Comparison of ENCODE assay signal across 23 mouse cellular contexts in genomic region chr5:73419045-73419695, GRCm38 (mm10). TPM values are rescaled to one million over a fixed set of nuclear protein-coding genes. Genes with fewer than 3 reads are reported as not detected.
A peak's percentile ranks its signal among the peaks of the same experiment; 100 is the strongest.
DNase-seq lines count a peak whose midpoint lies in the region; ATAC-seq and TF ChIP-seq lines count a peak whose summit lies in the region.
"Had no signal": no experiment of that assay in that cellular context is flagged by ENCODE, and none has a peak within 500 bp of the region (broad histone marks: within the 10 kb centered on the region; RNA-seq: fewer than 3 reads in every experiment).

No protein-coding gene starts in this region.

- TF ChIP-seq CTCF in kidney, adult 2 months (conservative IDR thresholded peaks at IDR 0.05; ENCODE audit: insufficient read depth, insufficient read length, low read depth, low read length), result no peak

- no peak for TF ChIP-seq POLR2A in kidney, adult 2 months (IDR thresholded peaks at IDR 0.05; ENCODE audit: low read depth, low read length)

- H3K4me3 ChIP-seq in heart, embryonic 16.5 days (ENCODE audit: low read length), result no peak overlapping the region
- no peak overlapping the region for H3K4me3 ChIP-seq in heart, embryonic 12.5 days
- peak overlapping the region in 1 of 2 experiments; percentile 36; a peak in 2 of 4 replicates for H3K4me3 ChIP-seq in ES-E14 (ENCODE audit: insufficient read depth in 1 of 2, low read depth in 1 of 2, low read length in 2 of 2, poor library complexity in 1 of 2, severe bottlenecking in 1 of 2)
- H3K4me3 ChIP-seq in kidney, adult 2 months (ENCODE audit: insufficient read depth, low read depth, low read length), result no peak overlapping the region
- H3K4me3 ChIP-seq: layer of hippocampus, adult 2 months; limb, embryonic 12.5 days; liver, embryonic 15.5 days; stomach, embryonic 15.5 days had no signal

- no peaks in the 10 kb centered on the region for H3K4me1 ChIP-seq in heart, embryonic 16.5 days (ENCODE audit: control insufficient read depth, insufficient read depth, low read length)
- H3K4me1 ChIP-seq in heart, embryonic 12.5 days (replicated peaks), result no peaks in the 10 kb centered on the region
- peaks cover 0 to 2% of the 10 kb centered on the region in 2 experiments; a peak in 1 of 4 replicates for H3K4me1 ChIP-seq in ES-E14 (ENCODE audit: control insufficient read depth in 2 of 2, insufficient read depth in 2 of 2, low read length in 2 of 2, poor library complexity in 1 of 2)
- H3K4me1 ChIP-seq in kidney, adult 2 months (ENCODE audit: control insufficient read depth, insufficient read depth, low read length), result no peaks in the 10 kb centered on the region
- H3K4me1 ChIP-seq: limb, embryonic 12.5 days; liver, embryonic 15.5 days; stomach, embryonic 15.5 days had no signal

- H3K36me3 ChIP-seq in heart, embryonic 16.5 days (ENCODE audit: control insufficient read depth, insufficient read depth), result no peaks in the 10 kb centered on the region
- H3K36me3 ChIP-seq in heart, embryonic 12.5 days, result no peaks in the 10 kb centered on the region
- H3K36me3 ChIP-seq in ES-E14 (ENCODE audit: control insufficient read depth, insufficient read depth, low read length, poor library complexity, severe bottlenecking), result no peaks in the 10 kb centered on the region
- H3K36me3 ChIP-seq in kidney, adult 2 months (ENCODE audit: control insufficient read depth, insufficient read depth, low read length), result no peaks in the 10 kb centered on the region
- H3K36me3 ChIP-seq: limb, embryonic 12.5 days; liver, embryonic 15.5 days; stomach, embryonic 15.5 days had no signal

- in situ Hi-C loops in ES-E14 (cut with MboI; ENCODE audit: low sequenced_read_pairs in 2 of 2, unreplicated experiment in 2 of 2), result no loop called here

- no peaks in the 10 kb centered on the region for H3K9me3 ChIP-seq in heart, embryonic 16.5 days (replicated peaks; ENCODE audit: control insufficient read depth, low read length)
- no peaks in the 10 kb centered on the region for H3K9me3 ChIP-seq in heart, embryonic 12.5 days (replicated peaks)
- H3K9me3 ChIP-seq in ES-E14 (ENCODE audit: control insufficient read depth, insufficient read depth, low read depth, low read length), result no peaks in the 10 kb centered on the region
- H3K9me3 ChIP-seq: limb, embryonic 12.5 days; liver, embryonic 15.5 days; stomach, embryonic 15.5 days had no signal

- ATAC-seq in heart, embryonic 16.5 days (replicated peaks; ENCODE audit: extremely low read depth, insufficient read depth, low FRiP score), result no peak
- ATAC-seq in heart, embryonic 12.5 days (ENCODE audit: insufficient number of reproducible peaks, low FRiP score), result no peak

- H3K27ac ChIP-seq in heart, embryonic 16.5 days (ENCODE audit: low read length), result no peak overlapping the region
- H3K27ac ChIP-seq in heart, embryonic 12.5 days (ENCODE audit: poor library complexity, severe bottlenecking), result no peak overlapping the region
- no peak overlapping the region for H3K27ac ChIP-seq in ES-E14 (ENCODE audit: insufficient read depth, low read depth, low read length, poor library complexity, severe bottlenecking)
- no peak overlapping the region for H3K27ac ChIP-seq in kidney, adult 2 months (ENCODE audit: insufficient read depth, low read depth, low read length)
- H3K27ac ChIP-seq: hindbrain, embryonic 14.5 days; layer of hippocampus, adult 2 months; limb, embryonic 12.5 days; liver, embryonic 15.5 days; stomach, embryonic 15.5 days had no signal

- no peaks in the 10 kb centered on the region for H3K27me3 ChIP-seq in heart, embryonic 16.5 days (ENCODE audit: control insufficient read depth, insufficient read depth, low read length)
- H3K27me3 ChIP-seq in heart, embryonic 12.5 days (replicated peaks), result peaks cover 5% of the 10 kb centered on the region; the same call in 1 of the 2 replicates
- H3K27me3 ChIP-seq in kidney, adult 2 months (replicated peaks; ENCODE audit: control insufficient read depth, insufficient read depth, low read length), result no peaks in the 10 kb centered on the region
- H3K27me3 ChIP-seq: limb, embryonic 12.5 days; liver, embryonic 15.5 days; stomach, embryonic 15.5 days had no signal

- no peak overlapping the region for H3K9ac ChIP-seq in heart, embryonic 16.5 days (ENCODE audit: low read length)
- H3K9ac ChIP-seq in heart, embryonic 12.5 days, result no peak overlapping the region
- no peak overlapping the region for H3K9ac ChIP-seq in ES-E14 (ENCODE audit: insufficient read depth, low read depth, low read length, poor library complexity, severe bottlenecking)
- H3K9ac ChIP-seq: hindbrain, embryonic 14.5 days; limb, embryonic 12.5 days; liver, embryonic 15.5 days; stomach, embryonic 15.5 days had no signal

- peak; percentile 75 for DNase-seq in ES-E14 (ENCODE audit: low read depth, low spot score)
- DNase-seq in kidney, adult 2 months, result peak; percentile 17
- peak; percentile 9 to 12 for DNase-seq in kidney, postnatal 36 days
- DNase-seq in adrenal gland, postnatal 36 days, result no peak
- no peak for DNase-seq in cerebellum, postnatal 4 days (ENCODE audit: low spot score in 2 of 2)
- no peak for DNase-seq in urinary bladder, adult 18-20 months (ENCODE audit: low spot score in 2 of 2)
- DNase-seq: B cell, adult 2 months; cerebellum, adult 11-12 months; cerebellum, postnatal 36 days; gastrocnemius, postnatal 10 days; lung, postnatal 14 days; retina, postnatal 1 day had no signal

- peak overlapping the region; percentile 15; the same call in 1 of the 2 replicates for H3K4me2 ChIP-seq in heart, embryonic 16.5 days (ENCODE audit: low read depth, low read length)
- H3K4me2 ChIP-seq in heart, embryonic 12.5 days, result no peak overlapping the region
- H3K4me2 ChIP-seq: heart, embryonic 11.5 days; hindbrain, embryonic 14.5 days; limb, embryonic 12.5 days; liver, embryonic 15.5 days; stomach, embryonic 15.5 days had no signal

- WGBS in heart, embryonic 16.5 days, result 55% methylated on average over 11 of the region's 11 CpGs
- 61% methylated on average over 11 of the region's 11 CpGs for WGBS in heart, embryonic 12.5 days
- WGBS in kidney, adult 2 months, result 38% methylated on average over 11 of the region's 11 CpGs

TF ChIP-seq in ES-E14, 5 proteins besides CTCF, POLR2A, EP300 and RAD21:
- TF ChIP-seq CHD2 (IDR thresholded peaks at IDR 0.05; ENCODE audit: low read depth, low read length) (no peak), HCFC1 (IDR thresholded peaks at IDR 0.05; ENCODE audit: borderline replicate concordance, insufficient read depth, low read length) (no peak), ZC3H11A (IDR thresholded peaks at IDR 0.05; ENCODE audit: borderline replicate concordance, low read depth, low read length) (no peak)

RNA-seq across cellular contexts. Expression of gene Cwh43, which starts 13.3 kb away (rescaled TPM):
- polyA plus RNA-seq in heart, embryonic 16.5 days (2015; fragmentation: Nextera tagmentation; extraction: Ambion mirVana), result not detected in 2 replicates
- not detected in 2 replicates for polyA plus RNA-seq in heart, embryonic 12.5 days (2016; fragmentation: Nextera tagmentation; extraction: Ambion mirVana)
- 0.21 and 0.31 TPM in 2 replicates for total RNA-seq in ES-E14 (2012; rRNA removed)
- 7.5 and 10.2 TPM in 2 replicates for polyA plus RNA-seq in kidney, adult 2 months (2012; rRNA removed)
- total RNA-seq in adrenal gland, postnatal 36 days (2021), result not detected
- total RNA-seq: gastrocnemius, postnatal 10 days; megakaryocyte-erythroid progenitor cell, adult 5-6 weeks; MEL; neutrophil, adult 5-6 weeks had no signal
- polyA plus RNA-seq: heart, embryonic 11.5 days; limb, embryonic 12.5 days; liver, embryonic 15.5 days had no signal

Comparison
In these comparisons a context has a peak if more than half of its experiments do, and no peak if none do; other contexts are left out.
1. DNase-seq: peak in ES-E14 (single experiment), kidney, adult 2 months (single experiment) and kidney, postnatal 36 days (2 of 2); none in adrenal gland, postnatal 36 days (0 of 2), cerebellum, postnatal 4 days (0 of 2) and urinary bladder, adult 18-20 months (0 of 2).